Mouse (Mus musculus): ENCODE measurements around the gene Csrp1.

The Csrp1 gene

GRCm38 (mm10) chr1:135719983-135720382 lies at the start of gene Csrp1:
Gene Csrp1 (plus strand): TSS chr1:135720061.
- no peak for DNase-seq (ENCODE audit: low spot score)

- peak; percentile 76 for DNase-seq (ENCODE audit: low spot score)
These were observed 49.3 kb upstream of the Csrp1 start for GRCm38 (mm10) chr1:135670397-135671130.

- no peak for DNase-seq (ENCODE audit: low spot score)
These were observed 48.5 kb upstream of the Csrp1 start for GRCm38 (mm10) chr1:135671406-135671805.

GRCm38 (mm10) chr1:135671956-135672355 lies 47.9 kb upstream of the Csrp1 start:
- peak; percentile 60 for DNase-seq (ENCODE audit: low spot score)

- no peak for DNase-seq (ENCODE audit: low spot score)
These were observed 47.5 kb upstream of the Csrp1 start for GRCm38 (mm10) chr1:135672374-135672773.

GRCm38 (mm10) chr1:135673423-135673822 lies 46.4 kb upstream of the Csrp1 start:
- no peak for DNase-seq (ENCODE audit: low spot score)

GRCm38 (mm10) chr1:135675449-135676129 lies 44.3 kb upstream of the Csrp1 start:
- no peak for DNase-seq (ENCODE audit: low spot score)

GRCm38 (mm10) chr1:135676247-135676646 lies 43.6 kb upstream of the Csrp1 start:
- no peak for DNase-seq (ENCODE audit: low spot score)

GRCm38 (mm10) chr1:135676938-135677682 lies 42.8 kb upstream of the Csrp1 start:
- DNase-seq (ENCODE audit: low spot score) = no peak

GRCm38 (mm10) chr1:135678145-135678544 lies 41.7 kb upstream of the Csrp1 start:
- DNase-seq (ENCODE audit: low spot score) = no peak

GRCm38 (mm10) chr1:135680716-135681115 lies 39.1 kb upstream of the Csrp1 start:
- no peak for DNase-seq (ENCODE audit: low spot score)

GRCm38 (mm10) chr1:135681122-135681521 lies 38.7 kb upstream of the Csrp1 start:
- no peak for DNase-seq (ENCODE audit: low spot score)

GRCm38 (mm10) chr1:135684895-135685294 lies 35.0 kb upstream of the Csrp1 start:
- no peak for DNase-seq (ENCODE audit: low spot score)

GRCm38 (mm10) chr1:135685316-135685715 lies 34.5 kb upstream of the Csrp1 start:
- DNase-seq (ENCODE audit: low spot score) = no peak

- DNase-seq (ENCODE audit: low spot score) = no peak
These were observed 32.9 kb upstream of the Csrp1 start for GRCm38 (mm10) chr1:135686792-135687510.

- peak; percentile 71 for DNase-seq (ENCODE audit: low spot score)
These were observed 31.9 kb upstream of the Csrp1 start for GRCm38 (mm10) chr1:135687771-135688492.

GRCm38 (mm10) chr1:135688686-135689085 lies 31.2 kb upstream of the Csrp1 start:
- no peak for DNase-seq (ENCODE audit: low spot score)

- DNase-seq (ENCODE audit: low spot score) = no peak
These were observed 29.0 kb upstream of the Csrp1 start for GRCm38 (mm10) chr1:135690784-135691416.

GRCm38 (mm10) chr1:135691417-135691815 lies 28.4 kb upstream of the Csrp1 start:
- DNase-seq (ENCODE audit: low spot score) = no peak

- no peak for DNase-seq (ENCODE audit: low spot score)
These were observed 25.7 kb upstream of the Csrp1 start for GRCm38 (mm10) chr1:135694181-135694580.

- no peak for DNase-seq (ENCODE audit: low spot score)
These were observed 22.4 kb upstream of the Csrp1 start for GRCm38 (mm10) chr1:135697462-135697861.

Measured in testis, postnatal 14 days (tissue).